Mouse (Mus musculus) lung, postnatal 4 days (tissue): ENCODE results near the gene Smpd3.

Experiments
- DNase-seq, 2 experiments: peaks; one replicate each; pipeline ENCODE4 v3.0.0; 2021

Gene Smpd3

DNA sequence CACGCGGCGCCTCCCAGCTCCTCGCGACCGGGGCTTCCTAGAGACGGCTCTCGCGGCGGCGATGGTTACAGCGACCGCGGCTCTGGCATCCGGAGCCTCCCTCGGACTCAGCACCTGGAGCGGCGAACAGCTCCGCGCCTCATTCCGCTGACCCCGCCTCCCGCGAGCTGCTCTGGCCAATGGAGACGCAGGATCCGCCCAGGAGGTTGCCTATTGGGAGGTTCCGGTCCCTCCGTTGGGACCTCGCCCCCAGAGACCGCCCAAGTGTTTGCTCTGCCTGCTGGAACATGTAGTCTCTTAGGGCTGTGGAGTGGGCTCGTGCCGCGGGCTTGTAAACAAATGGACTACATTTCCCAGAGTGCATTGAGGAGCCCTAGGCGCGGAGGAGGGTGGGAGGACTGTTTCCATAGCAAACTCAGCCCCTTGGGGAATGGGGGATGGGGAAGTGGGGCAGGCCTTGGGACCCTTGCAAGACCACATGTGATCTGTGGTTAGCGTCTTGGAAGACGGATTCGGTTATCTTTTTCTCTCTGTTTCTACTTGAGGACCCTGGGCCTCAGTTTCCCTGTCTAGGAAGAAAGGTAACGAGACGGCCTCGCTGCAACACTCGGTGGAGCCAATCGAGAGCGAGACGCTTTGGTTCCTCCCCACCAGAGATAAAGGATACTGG lies at the start of gene Smpd3:
Gene Smpd3 (minus strand): TSS at position 137 of the 670 bp plus-strand sequence.
- DNase-seq: peak; percentile 98 to 99

DNA sequence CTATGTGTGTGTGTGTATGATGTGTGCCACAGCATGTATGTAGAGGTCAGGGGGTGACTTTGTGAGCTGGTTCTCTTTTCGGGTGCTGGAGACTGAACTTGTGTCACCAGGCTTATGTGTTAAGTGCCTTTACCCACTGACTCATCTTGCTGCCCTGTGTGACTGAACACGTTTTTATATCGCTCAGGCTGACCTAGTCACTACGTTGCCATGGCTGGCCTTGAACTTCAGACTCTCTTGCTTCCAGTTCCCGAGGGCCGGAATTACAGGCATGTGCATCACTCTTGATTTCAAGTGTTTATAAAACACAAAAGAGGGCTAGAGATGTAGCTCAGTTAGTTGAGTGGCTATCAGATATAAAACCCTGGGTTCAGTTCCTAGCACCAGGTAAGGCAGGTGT lies 43.2 kb upstream of the Smpd3 start:
- no peak for DNase-seq

DNA sequence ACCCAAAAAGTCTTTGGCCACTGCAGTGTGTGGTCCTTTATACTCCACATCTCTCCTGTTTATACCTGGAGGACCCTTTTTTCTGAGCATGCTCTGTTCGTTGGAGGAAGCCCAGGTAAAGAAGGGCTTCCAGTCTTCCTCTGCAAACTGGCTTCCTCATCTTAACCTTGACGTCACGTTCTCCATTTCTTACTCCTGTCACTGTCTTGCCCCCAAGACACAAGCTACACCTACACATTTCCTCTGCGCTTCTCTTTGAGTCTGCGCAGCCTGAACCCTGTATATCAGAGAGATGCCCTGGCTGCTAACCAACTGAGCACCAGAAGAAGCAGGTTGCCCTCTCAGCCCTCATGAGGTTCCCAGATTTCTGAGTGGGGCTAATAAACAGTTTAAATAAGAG lies 41.6 kb upstream of the Smpd3 start:
- no peak for DNase-seq

DNA sequence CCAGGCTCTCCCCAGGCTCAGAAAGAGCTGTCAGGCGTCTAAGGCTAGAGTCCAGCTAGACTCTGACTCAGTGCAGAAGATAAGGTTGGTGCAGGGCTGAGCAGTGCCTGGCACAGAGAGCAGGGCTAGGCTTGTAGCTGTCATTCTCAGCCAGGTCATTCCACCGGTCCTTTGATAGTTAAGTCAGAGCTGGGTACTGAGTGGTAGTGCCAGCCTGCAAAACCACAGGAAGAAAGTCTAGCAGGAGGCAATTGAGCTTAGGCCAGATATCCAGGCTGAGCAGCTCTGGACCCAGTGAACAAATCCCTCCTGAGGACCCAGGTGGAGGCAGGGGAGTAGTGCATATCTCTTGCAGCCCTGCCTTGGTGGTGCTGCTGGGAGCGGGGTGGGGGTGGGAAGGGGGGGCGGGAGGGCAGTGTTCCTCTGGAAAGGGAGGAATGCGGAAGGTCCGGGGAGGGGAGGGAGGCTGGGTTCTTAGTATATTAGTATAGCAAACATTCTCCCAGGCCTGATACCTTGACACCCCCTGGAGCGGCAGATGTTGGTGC lies 40.8 kb upstream of the Smpd3 start:
- no peak for DNase-seq

DNA sequence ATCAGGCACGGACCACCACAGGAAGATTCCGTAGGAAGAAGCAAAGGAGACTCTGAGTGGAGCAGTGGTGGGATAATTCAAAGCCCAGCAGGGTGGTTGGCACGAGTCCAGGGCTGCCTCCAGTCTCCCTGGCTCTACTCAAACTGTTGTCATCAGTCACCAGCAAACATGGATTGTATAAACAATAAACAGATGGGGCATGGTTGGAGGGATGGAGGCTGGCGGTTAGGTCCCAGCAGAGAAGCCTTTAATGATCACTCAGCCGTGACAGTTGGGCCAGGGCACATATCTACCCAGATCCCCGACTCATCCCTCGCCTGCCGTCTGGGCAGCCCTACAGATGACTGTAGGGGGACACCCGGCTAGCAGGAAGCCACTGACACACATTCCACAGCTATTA lies 39.1 kb upstream of the Smpd3 start:
- peak; percentile 36 to 65 for DNase-seq

DNA sequence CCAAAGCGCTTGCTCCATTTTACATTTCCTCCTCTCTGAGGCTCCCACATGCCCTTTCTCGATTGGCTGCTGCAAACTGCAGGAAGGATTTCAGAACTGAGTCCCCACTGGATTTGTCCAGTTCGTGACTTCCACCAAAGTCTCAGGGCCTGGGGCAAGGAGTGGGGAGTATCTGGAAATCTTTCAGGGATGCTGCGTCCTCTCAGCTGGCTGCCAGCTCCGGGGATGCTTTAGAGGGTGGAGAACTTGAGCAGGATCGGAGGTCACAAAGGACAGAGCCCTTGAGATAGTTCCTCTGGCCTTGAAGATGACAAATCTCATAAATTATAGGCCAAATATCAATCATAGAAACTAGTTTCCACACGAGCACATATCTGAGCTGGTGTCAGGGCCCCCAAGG lies 38.2 kb upstream of the Smpd3 start:
- no peak for DNase-seq

DNA sequence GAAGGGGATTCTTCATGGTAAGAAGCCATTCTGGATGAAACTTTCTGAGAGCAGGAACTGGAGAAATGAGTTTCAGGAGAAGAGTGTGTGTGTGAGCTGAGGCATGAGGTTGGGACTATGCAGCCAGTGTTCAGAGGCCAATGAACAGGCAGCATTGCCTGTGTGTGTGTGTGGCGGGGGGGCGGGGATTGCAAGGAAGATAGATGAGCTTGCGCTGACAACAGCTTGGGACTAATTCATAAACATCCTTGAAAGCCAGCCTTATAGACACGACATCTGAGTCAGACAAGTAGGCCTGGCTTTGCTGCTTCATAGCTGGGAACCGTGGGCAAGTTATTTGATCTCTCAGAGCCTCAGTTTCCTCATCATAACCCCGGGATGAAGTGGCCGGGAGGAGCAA lies 31.3 kb upstream of the Smpd3 start:
- no peak for DNase-seq

DNA sequence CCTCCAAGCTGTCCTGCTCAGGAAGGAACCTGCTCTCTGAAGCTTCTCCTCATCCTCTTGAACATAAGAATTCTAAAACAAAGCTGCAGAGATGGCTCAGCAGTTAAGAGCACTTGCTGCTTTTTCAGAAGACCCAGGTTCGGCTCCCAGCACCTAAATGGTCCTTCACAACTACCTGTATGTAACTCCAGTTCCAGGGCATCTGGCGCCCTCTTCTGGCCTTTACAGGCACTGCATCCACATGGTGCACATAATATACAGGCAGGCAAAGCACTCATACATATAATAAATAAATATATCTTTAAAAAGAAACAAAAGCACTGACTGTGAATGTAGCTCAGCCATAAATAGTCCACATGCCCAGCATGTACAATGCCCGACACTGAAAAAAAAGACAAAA lies 30.7 kb upstream of the Smpd3 start:
- no peak for DNase-seq

DNA sequence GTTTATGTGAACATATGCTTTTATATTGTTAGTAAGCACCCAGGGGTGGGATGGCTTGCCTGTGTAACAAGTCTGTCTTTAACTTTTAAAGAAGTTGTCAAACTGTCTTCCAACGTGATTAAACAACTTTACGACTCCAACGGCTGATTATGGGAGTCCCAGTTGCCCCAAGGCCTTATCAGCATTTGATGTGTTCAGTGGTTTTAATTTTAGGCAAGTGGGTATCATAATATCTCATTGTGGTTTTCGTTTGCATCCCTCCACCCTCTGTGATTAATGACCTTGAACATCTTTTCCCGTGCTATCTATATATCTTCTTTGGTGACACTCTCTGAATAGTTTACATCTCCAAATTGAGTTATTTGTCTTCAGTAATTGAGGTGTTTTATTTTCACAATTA lies 27.0 kb upstream of the Smpd3 start:
- no peak for DNase-seq

DNA sequence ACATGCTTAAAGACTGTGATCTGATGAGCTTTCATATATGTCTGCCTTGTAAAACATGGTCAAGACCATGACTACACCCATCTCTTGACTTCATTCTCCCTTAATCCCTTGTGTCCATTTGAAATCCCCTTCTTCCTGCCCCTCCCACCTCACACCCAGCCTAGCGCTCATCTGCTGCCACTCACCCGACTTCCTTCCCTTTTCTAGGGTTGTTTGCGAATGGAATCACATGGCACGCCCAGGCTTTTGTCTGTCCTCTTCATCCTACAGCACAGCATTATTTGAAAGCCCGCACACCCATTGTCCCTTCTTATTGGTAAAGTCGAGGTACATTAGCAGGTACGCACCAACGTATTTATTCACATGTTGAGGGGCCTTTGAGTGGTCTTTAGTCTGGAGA lies 26.5 kb upstream of the Smpd3 start:
- DNase-seq: no peak

DNA sequence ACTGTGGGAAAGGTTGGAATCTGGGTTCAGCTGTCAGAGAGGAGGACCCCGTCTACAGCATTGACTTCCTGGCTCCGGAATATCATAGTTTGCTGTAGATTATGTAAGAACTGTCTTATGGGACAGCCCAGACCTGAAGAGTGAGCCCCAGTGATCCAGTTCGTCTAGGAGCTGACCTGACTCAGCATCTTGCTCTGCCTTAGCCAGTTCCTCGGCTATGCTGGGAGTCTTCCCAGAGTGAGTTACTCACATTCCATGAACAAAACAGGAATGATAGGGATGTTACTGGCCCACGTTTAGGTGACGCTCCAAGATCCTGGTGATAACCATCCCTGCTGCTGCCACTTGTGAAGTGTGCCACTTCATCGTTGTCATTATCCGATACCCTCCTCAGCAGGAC lies 25.5 kb upstream of the Smpd3 start:
- no peak for DNase-seq

DNA sequence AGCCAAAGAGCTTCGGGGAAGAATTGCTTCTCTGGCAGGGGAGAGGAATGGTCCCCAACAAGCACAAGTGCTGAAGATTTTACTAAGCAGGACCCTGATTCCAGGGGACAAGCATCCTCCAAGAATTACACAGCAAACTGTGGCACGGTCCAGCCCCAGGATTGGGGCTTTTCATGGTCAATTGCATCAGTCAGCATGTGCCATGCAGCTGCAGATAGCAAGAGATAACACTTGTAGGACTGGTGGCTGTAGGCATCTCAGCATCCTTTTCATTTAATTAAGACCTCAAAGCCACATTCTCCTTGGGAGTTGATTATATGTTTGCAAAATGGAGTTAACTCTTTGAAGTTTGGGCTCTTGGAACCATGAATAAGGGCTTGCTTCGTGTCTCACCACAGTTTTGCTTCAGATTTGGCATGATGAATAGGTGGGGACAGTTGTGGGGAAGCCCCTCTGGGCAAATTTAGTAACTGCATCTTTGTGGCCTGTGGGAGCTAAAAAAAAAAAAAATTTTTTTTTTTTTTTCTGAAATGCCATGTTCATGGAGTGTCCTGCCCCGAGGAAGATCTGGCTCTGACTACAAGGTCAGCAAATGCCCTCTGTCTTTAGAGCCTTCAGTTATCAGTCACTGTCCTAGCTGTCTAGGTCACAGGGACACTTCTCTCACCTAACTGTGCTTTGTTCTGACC lies 22.0 kb upstream of the Smpd3 start:
- no peak for DNase-seq

DNA sequence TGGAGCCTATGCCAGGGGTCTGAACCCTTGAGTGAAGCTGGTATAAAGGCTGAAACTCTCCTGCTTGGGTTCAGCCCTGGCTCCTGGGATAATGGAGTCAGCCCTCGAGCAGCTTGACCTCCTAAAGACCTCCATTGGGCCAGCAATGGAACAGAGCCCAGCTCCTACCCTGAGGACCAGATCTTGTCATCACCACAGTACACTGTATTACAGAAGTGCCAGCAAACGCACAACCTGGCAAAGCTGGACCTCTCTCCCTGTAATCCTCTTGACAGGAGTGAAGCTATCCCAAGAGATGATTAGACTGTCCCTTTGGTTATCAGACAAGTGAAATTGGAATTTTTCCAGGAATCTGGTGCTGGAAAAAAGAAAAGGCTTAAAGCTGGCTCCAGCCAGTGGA lies 13.3 kb upstream of the Smpd3 start:
- no peak for DNase-seq

DNA sequence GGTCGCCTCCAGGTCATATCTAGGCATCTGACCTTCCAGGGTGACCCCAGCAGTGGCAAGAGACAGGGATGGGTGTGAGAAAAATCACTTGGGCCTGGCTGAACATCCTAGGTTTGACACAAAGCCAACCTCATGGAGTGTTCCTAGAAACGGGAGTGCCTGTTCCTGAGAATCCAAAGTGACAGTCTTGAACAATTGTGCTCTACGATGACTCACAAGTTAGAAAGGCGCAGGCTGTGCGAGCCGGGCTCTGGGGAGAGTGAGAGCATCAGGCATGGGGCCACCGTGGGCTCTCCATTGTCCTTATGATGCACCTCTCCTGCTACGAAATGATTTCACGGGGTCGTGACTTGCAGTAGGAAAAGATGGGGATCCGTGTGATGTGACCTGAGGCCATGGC lies 11.6 kb upstream of the Smpd3 start:
- DNase-seq: no peak

DNA sequence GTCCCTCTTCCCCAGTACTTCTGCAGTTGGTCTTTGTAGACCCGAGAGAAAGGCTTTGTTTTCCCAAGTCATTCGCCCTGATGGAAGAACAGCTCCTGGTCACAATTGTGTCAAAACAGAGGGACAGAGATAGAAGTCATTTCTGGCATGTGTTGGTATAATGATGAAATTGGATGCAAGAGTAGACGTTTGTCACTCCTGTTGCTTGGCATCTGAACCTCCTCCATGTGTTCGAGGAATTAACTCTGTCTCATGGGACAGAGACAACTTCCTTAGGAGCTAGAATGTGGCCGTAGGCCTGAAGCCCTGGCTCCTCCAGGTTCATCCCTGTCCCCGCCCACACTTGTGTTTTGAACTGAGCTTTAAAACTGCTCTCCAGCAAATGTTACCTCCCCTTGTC lies 8.3 kb upstream of the Smpd3 start:
- DNase-seq: no peak

DNA sequence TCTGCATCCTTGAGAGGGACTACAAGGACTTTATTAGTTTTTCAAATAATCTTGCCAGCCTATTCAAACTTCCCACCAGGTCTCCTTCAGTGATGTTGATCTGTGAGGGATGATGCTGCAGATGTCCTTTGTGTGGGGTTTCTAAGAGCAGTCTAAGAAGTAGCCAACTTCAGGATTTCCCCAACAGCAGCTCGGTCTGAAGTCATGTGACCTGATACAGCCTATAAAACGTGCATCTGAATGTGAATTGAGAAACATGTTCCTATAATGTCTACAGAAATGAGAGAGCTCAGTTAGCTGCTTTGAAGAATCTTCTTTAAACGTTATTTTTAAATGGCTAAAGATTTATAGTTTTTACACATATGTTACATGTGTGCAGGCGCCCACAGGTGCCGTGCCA lies 5.7 kb upstream of the Smpd3 start:
- no peak for DNase-seq

DNA sequence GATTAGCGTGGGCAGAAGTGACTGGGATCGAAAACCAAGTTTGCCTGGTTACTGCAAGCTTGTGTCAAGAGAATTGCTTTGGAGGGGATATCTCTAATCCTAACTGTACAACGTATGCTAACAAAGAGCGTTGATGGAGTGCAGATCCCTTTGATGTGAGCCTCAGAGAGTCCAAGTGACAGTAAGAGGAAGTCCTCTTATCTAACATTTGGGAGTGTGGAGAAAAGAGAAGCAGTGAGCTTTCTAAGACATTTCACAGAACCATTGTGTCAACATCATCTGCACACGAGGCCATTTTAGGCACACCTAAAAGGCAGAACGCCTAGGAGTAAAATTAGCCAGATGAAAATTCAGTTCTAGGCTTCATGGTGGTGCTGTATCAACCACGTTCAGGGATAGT lies 5.0 kb upstream of the Smpd3 start:
- DNase-seq: no peak

DNA sequence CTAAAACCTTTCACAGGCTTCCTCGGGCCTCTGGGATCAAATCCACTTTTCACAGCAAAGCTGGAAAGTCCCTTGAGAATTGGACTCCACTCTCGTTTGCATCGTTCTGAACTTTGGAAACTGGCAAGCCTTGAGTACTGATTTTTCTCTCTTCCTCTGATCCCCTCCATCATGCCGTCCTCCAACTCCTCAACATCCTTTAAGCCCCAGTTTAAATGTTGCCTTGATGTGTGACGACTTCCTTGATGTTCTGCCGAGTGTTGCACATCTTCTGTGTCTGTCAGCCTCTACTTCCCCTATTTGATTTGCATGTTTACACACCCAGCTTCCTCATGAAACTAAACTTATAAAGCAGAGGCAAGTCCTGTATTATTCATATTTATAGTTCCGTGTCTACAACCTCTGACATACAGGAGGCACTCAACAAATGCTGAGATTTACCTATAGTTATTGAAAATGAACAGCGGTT lies 987 bp upstream of the Smpd3 start:
- DNase-seq: peak in 1 of 2 experiments; percentile 9

DNA sequence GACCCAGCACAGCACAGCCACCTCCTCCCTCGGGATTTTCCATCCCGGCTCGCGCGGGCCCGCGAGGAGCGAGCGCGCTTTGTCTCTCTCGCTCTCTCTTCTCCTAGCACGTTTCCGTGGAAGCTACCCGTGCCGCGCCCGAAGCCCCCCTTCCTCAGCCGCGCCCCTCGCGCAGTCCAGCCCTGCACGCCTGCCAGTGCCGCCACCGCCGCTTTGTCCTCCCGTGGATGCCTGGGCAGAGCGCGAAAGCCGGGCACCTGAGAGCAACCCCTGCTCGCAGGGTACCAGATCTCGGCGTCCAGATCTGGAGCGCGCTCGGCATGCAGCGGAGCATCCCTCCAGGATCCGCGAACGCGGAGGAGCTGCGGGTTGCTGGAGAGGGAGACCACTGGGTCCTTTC lies 1.2 kb downstream of the Smpd3 start:
- DNase-seq: no peak

DNA sequence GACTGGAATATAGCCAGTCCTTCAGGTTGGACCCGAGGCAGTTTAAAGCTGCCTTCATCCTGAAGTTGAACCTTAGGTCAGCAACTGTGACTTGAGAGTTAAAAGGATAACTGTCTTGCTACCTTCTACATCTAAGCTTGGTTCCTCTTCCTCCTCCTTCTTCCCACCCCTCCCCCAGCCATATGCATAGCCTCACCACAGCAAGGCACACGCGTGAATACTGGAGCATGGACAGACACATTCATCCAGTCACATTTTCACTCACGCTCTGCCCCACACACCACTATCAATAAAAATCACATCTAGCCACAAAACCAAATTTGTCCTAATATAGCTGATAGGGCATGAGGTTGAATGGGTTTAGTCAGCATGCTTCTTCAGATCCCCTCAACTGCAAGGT lies 1.8 kb downstream of the Smpd3 start:
- DNase-seq: no peak

DNA sequence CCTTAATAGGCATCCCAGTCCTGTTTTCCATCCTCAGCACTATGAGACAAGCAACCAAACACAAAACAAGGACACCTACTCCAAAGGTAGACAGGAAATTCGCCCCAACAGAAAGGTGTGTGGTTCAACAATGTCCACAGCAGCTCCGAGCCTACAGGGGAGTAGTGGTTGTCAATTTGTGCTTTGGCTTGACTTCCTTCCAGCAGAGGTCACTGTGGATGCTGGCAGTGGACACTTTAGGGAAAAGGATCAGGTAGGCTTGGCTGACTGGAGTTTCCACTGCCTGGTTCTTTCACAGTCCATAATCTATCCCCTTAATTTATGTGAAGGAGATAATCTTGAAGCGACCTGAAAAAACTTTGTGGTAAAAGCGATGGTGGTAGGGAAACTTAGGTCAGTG lies 2.6 kb downstream of the Smpd3 start:
- no peak for DNase-seq

DNA sequence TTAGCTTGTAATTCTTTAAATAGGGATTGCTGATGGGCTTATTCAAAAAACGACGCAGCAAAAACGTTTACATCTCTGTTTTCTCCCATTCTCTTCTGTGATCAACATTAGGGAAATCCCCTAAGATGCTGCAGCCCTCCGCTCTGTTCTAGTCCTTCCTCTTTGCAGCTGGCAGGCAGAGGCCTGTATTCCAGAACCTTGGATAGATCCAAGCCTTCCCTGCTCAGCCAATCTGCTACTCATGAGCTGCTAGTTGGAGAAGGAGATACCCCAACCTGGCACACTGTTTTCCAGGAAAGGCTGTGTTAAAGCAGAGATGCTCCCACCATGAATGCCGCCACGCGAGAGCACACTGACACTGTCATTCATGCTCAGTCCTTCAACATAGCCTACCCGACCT lies 4.4 kb downstream of the Smpd3 start:
- DNase-seq: no peak

DNA sequence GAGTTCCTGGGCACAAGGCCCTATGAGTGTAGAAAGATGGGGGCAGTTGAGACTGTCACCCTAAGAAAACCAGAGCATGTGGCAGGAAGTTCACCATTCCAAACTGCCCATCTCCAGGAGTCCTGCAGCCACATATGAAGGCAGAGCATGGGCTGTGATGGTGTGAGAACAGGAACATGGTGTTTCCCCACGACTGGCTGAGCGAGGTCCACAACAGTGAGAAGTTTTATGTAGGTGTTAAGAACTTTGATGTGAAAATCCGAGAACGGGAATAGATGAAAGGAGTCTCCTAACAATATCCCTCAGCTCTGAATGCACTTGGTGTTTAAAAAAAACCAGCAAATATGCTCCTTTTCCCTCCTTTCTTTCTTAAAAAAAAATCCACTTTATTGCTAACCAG lies 5.3 kb downstream of the Smpd3 start:
- no peak for DNase-seq

DNA sequence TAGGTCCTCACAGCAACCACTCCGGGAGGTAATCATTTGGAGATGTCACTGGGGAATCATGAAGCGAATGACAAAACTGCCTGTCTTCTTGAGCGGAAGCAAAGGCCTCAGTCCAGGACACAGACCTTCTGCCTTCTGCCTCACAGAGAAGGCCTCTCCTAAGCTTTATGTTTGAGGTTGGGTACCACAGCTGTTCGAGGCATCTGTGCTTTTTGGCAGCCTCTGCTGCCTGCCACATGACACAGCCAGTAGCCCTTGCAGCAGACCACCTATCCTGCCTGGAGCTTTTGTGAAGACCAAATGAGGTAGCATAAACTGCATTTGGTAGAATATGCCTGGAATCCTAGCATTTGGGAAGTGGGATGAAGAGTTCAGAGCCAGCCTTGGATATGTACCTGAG lies 11.2 kb downstream of the Smpd3 start:
- DNase-seq: no peak

DNA sequence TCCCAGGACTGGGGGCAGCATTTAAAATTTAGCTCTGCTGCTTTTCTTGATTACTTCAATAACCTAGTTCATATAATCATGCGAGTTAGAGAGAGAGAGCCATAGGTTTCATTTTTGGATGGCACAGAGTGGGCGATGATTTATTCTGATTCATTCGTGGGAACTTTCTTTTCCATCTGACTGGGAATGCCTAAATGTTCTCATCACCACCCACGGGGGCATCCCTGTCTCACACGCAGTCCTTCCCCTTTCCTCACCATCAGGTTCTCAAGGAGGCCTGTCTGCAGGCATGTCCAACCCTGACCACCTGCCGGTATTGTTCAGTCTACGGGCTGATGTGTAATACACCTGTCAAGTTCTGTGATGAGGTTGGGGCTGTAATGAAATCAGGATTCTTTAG lies 16.4 kb downstream of the Smpd3 start:
- DNase-seq: no peak
